Mouse (Mus musculus): Measurements from ENCODE around the gene Tspan10. TPM values are rescaled to one million over a fixed set of nuclear protein-coding genes. Genes with fewer than 3 reads are reported as not detected.

Gene Tspan10
- total and polyA plus RNA-seq, 3 experiments, result 0.29 to 0.65 TPM; not detected in 1

DNA sequence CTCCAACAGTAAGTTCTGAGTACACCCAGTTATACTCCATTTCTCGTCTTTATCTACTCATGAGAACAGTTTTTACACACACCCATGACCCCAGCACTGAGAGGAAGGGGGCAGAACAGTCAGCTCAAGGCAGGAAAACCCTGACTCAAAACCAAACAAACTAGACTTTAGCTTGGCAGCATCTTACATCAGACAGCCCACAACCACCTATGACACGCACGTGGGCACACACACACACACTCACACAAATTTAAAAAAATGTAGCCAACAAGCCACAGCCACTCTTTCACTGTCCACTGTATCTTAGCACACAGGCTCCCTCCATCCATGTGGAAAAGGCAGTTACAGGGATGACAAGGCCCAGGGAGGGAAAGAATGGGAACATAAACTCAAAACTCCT is 15.7 kb upstream of the Tspan10 start:
- H3K79me2 ChIP-seq (ENCODE audit: control insufficient read depth, insufficient read depth, low read length, poor library complexity), result peaks cover 11% of the 10 kb centered on the region
- H3K9me3 ChIP-seq (replicated peaks; ENCODE audit: insufficient read depth, low read length), result no peaks in the 10 kb centered on the region
- H3K27ac ChIP-seq (ENCODE audit: control insufficient read depth, low read depth, low read length), result no peak overlapping the region
- TF ChIP-seq HCFC1 (IDR thresholded peaks at IDR 0.05; ENCODE audit: low read depth, low read length) (no peak), POLR2AphosphoS2 (IDR thresholded peaks at IDR 0.05; ENCODE audit: low read length) (peak; percentile 19; the same call in 1 of the 2 replicates)
- no peaks in the 10 kb centered on the region for H3K4me1 ChIP-seq (ENCODE audit: control insufficient read depth in 1 of 2, insufficient read depth in 2 of 2, low read length in 2 of 2)
- no peak overlapping the region for H3K9ac ChIP-seq (ENCODE audit: control insufficient read depth, low read depth, low read length, poor library complexity, severe bottlenecking)
- H3K4me3 ChIP-seq (ENCODE audit: control insufficient read depth in 1 of 2, insufficient read depth in 1 of 2, low read depth in 2 of 2, low read length in 2 of 2), result no peak overlapping the region
- H3K27me3 ChIP-seq (ENCODE audit: control insufficient read depth in 1 of 2, insufficient read depth in 2 of 2, low read length in 2 of 2), result no peaks in the 10 kb centered on the region
- DNase-seq (ENCODE audit: low read depth, low spot score), result no peak
- peaks cover 0 to 65% of the 10 kb centered on the region in 2 experiments; a peak in 2 of 4 replicates for H3K36me3 ChIP-seq (ENCODE audit: control insufficient read depth in 1 of 2, insufficient read depth in 2 of 2, low read length in 2 of 2)

DNA sequence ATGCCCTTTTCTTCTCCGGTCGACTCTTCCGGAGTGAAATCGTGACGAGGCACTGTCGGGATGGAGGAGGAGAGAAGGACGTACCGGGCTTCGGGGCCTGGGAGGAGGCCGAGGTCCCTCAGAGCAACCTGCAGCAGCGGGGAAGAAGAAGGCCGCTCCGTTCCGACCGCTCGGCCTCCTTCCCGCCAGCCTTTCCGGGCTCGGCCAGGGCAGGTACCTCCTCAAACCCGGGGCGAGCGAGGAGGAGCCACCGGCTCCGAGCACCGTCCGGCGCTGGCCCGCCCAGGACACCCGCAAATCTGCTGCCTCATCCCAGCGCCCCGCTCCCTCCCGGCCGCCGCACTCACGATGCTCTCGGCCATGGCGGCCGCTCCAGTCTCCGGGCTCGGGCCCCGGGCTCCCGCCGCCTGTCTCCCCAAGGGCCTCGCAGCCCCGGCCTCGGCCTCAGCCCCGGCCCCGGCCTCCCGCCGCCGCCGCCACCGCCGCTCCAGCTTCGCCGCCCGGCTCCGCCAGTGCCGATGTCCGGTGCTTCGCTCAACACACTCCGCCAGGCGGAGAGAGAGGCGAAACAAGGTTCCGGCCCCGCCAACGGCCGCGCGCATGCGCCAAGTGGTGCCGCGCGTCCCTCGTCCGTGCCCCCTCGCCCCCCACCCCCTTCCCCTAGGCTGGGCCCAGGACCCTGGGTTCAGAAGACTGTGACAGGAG is 5.1 kb upstream of the Tspan10 start, which contains the start of gene Nploc4:
Nploc4 (minus strand) TSS at position 557 of the 705 bp plus-strand sequence.
- H3K36me3 ChIP-seq (ENCODE audit: control insufficient read depth in 1 of 2, insufficient read depth in 2 of 2, low read length in 2 of 2), result peaks cover 15 to 23% of the 10 kb centered on the region in 2 experiments
- peak within 1 kb of the TSS; percentile 97 for H3K9ac ChIP-seq (ENCODE audit: control insufficient read depth, low read depth, low read length, poor library complexity, severe bottlenecking)
- H3K27me3 ChIP-seq (ENCODE audit: control insufficient read depth in 1 of 2, insufficient read depth in 2 of 2, low read length in 2 of 2), result no peaks in the 10 kb centered on the region
- DNase-seq (ENCODE audit: low read depth, low spot score), result peak; percentile 94
- H3K9me3 ChIP-seq (replicated peaks; ENCODE audit: insufficient read depth, low read length), result no peaks in the 10 kb centered on the region
- H3K79me2 ChIP-seq (ENCODE audit: control insufficient read depth, insufficient read depth, low read length, poor library complexity), result peaks cover 37% of the 10 kb centered on the region
- peak within 1 kb of the TSS; percentile 84 for H3K27ac ChIP-seq (ENCODE audit: control insufficient read depth, low read depth, low read length)
- H3K4me3 ChIP-seq (ENCODE audit: control insufficient read depth in 1 of 2, insufficient read depth in 1 of 2, low read depth in 2 of 2, low read length in 2 of 2), result peak within 1 kb of the TSS; percentile 95 to 100
- H3K4me1 ChIP-seq (ENCODE audit: control insufficient read depth in 1 of 2, insufficient read depth in 2 of 2, low read length in 2 of 2), result peaks cover 6 to 12% of the 10 kb centered on the region in 2 experiments
- no peak for TF ChIP-seq E2F4 (IDR thresholded peaks at IDR 0.05; ENCODE audit: borderline replicate concordance, low read depth, low read length)
- no peak; the same call in 1 of the 2 replicates for TF ChIP-seq KAT2A (conservative IDR thresholded peaks at IDR 0.05; ENCODE audit: low read depth, low read length)
- TF ChIP-seq TCF12 (IDR thresholded peaks at IDR 0.05; ENCODE audit: low read depth, low read length), result peak; percentile 86
- peak; percentile 81 to 92; a peak in 3 of 4 replicates for TF ChIP-seq POLR2A (IDR thresholded peaks at IDR 0.05; ENCODE audit: control insufficient read depth in 1 of 2, insufficient read depth in 1 of 2, low read depth in 1 of 2, low read length in 2 of 2, poor library complexity in 1 of 2)
- TF ChIP-seq ZC3H11A (IDR thresholded peaks at IDR 0.05; ENCODE audit: low read depth, low read length), result 0 out of 2 replicates have a peak, but pooled peaks have one; percentile 25
- no peak for TF ChIP-seq POLR2AphosphoS5 (IDR thresholded peaks at IDR 0.05; ENCODE audit: borderline replicate concordance, low read depth, low read length)
- no peak for TF ChIP-seq GATA1 (IDR thresholded peaks at IDR 0.05; ENCODE audit: low read depth, low read length)
- TF ChIP-seq MYC (IDR thresholded peaks at IDR 0.05; ENCODE audit: low read depth, low read length), result no peak
- TF ChIP-seq TBP (IDR thresholded peaks at IDR 0.05; ENCODE audit: low read depth, low read length), result peak; percentile 69; the same call in 1 of the 2 replicates
- 0 out of 2 replicates have a peak, but pooled peaks have one; percentile 28 for TF ChIP-seq UBTF (IDR thresholded peaks at IDR 0.05; ENCODE audit: borderline replicate concordance, insufficient read depth, low read depth, low read length)
- no peak for TF ChIP-seq SMC3 (IDR thresholded peaks at IDR 0.05; ENCODE audit: low read depth, low read length)
- no peak for TF ChIP-seq BHLHE40 (IDR thresholded peaks at IDR 0.05; ENCODE audit: borderline replicate concordance, low read depth, low read length)
- TF ChIP-seq ZKSCAN1 (IDR thresholded peaks at IDR 0.05; ENCODE audit: low read depth, low read length), result no peak
- TF ChIP-seq ZMIZ1 (IDR thresholded peaks at IDR 0.05; ENCODE audit: low read depth, low read length), result 0 out of 2 replicates have a peak, but pooled peaks have one; percentile 53
- no peak for TF ChIP-seq MYB (IDR thresholded peaks at IDR 0.05; ENCODE audit: low read depth, low read length)
- TF ChIP-seq CTCF (IDR thresholded peaks at IDR 0.05 in 2 of 3, conservative IDR thresholded peaks at IDR 0.05 in 1 of 3; ENCODE audit: control insufficient read depth in 1 of 3, insufficient read depth in 1 of 3, low read depth in 2 of 3, low read length in 3 of 3, poor library complexity in 1 of 3, severe bottlenecking in 1 of 3), result no peak
- no peak for TF ChIP-seq ETS1 (IDR thresholded peaks at IDR 0.05; ENCODE audit: low read depth, low read length)
- no peak for TF ChIP-seq USF2 (IDR thresholded peaks at IDR 0.05; ENCODE audit: borderline replicate concordance in 1 of 2, insufficient read depth in 1 of 2, low read depth in 1 of 2, low read length in 2 of 2)
- TF ChIP-seq USF1 (IDR thresholded peaks at IDR 0.05; ENCODE audit: low read depth, low read length), result no peak; the same call in 1 of the 2 replicates
- TF ChIP-seq MAX (IDR thresholded peaks at IDR 0.05; ENCODE audit: low read length), result no peak
- TF ChIP-seq HCFC1 (IDR thresholded peaks at IDR 0.05; ENCODE audit: low read depth, low read length), result peak; percentile 89
- TF ChIP-seq EP300 (IDR thresholded peaks at IDR 0.05; ENCODE audit: low read depth in 1 of 2, low read length in 2 of 2), result peak in 1 of 2 experiments; percentile 27; a peak in 1 of 4 replicates
- peak; percentile 68 for TF ChIP-seq ELF1 (IDR thresholded peaks at IDR 0.05; ENCODE audit: low read depth, low read length)
- TF ChIP-seq MXI1 (IDR thresholded peaks at IDR 0.05; ENCODE audit: low read depth, low read length), result peak; percentile 46
- peak; percentile 34; the same call in 1 of the 2 replicates for TF ChIP-seq MAZ (IDR thresholded peaks at IDR 0.05; ENCODE audit: low read depth, low read length)
- no peak for TF ChIP-seq CHD2 (IDR thresholded peaks at IDR 0.05; ENCODE audit: low read length)
- TF ChIP-seq RAD21 (IDR thresholded peaks at IDR 0.05; ENCODE audit: low read depth, low read length), result no peak
- TF ChIP-seq RCOR1 (IDR thresholded peaks at IDR 0.05; ENCODE audit: low read depth, low read length), result no peak
- no peak; the same call in 1 of the 2 replicates for TF ChIP-seq POLR2AphosphoS2 (IDR thresholded peaks at IDR 0.05; ENCODE audit: low read length)
- no peak for TF ChIP-seq GABPA (IDR thresholded peaks at IDR 0.05; ENCODE audit: low read depth, low read length)

All from MEL (cell line).